8 mouse cellular contexts compared by ENCODE assay signal in genomic region chr2:9881611-9882023, GRCm38 (mm10). TPM values are rescaled to one million over a fixed set of nuclear protein-coding genes. Genes with fewer than 3 reads are reported as not detected.
DNase-seq lines count a peak whose midpoint lies in the region; ATAC-seq and TF ChIP-seq lines count a peak whose summit lies in the region.

No protein-coding gene starts in this region.

- no peak for TF ChIP-seq CTCF in kidney, postnatal 0 days (IDR thresholded peaks at IDR 0.05; ENCODE audit: low read depth)
- 0 out of 2 replicates have a peak, but pooled peaks have one; percentile 14 for TF ChIP-seq CTCF in intestine, postnatal 0 days (IDR thresholded peaks at IDR 0.05; ENCODE audit: low read depth)

- H3K36me3 ChIP-seq in kidney, postnatal 0 days (ENCODE audit: insufficient read depth, low read length): no peaks in the 10 kb centered on the region
- no peaks in the 10 kb centered on the region for H3K36me3 ChIP-seq in embryonic facial prominence, embryonic 11.5 days (replicated peaks; ENCODE audit: control insufficient read depth, insufficient read depth, low read depth, low read length)
- no peaks in the 10 kb centered on the region for H3K36me3 ChIP-seq in intestine, postnatal 0 days (ENCODE audit: control insufficient read depth, insufficient read depth)
- H3K36me3 ChIP-seq in neural tube, embryonic 15.5 days: no peaks in the 10 kb centered on the region

- peak overlapping the region; percentile 64 for H3K9ac ChIP-seq in kidney, postnatal 0 days (ENCODE audit: low read depth, low read length)
- H3K9ac ChIP-seq in embryonic facial prominence, embryonic 11.5 days (replicated peaks; ENCODE audit: low read length): peak overlapping the region; percentile 52
- no peak overlapping the region for H3K9ac ChIP-seq in intestine, postnatal 0 days (ENCODE audit: low read depth, low read length)
- no peak overlapping the region for H3K9ac ChIP-seq in neural tube, embryonic 15.5 days (replicated peaks)

- H3K4me3 ChIP-seq in kidney, postnatal 0 days (replicated peaks; ENCODE audit: low read depth, low read length): peak overlapping the region; percentile 57
- peak overlapping the region; percentile 28 for H3K4me3 ChIP-seq in embryonic facial prominence, embryonic 11.5 days (ENCODE audit: low read depth, low read length)
- peak overlapping the region; percentile 26; the same call in 1 of the 2 replicates for H3K4me3 ChIP-seq in intestine, postnatal 0 days (ENCODE audit: low read depth, low read length)
- H3K4me3 ChIP-seq in neural tube, embryonic 15.5 days (replicated peaks): peak overlapping the region; percentile 19

- H3K27me3 ChIP-seq in kidney, postnatal 0 days (ENCODE audit: insufficient read depth, low read length): peaks cover 41% of the 10 kb centered on the region; the same call in 1 of the 2 replicates
- H3K27me3 ChIP-seq in embryonic facial prominence, embryonic 11.5 days (ENCODE audit: control insufficient read depth, insufficient read depth, low read length): peaks cover 22% of the 10 kb centered on the region
- peaks cover 89% of the 10 kb centered on the region for H3K27me3 ChIP-seq in intestine, postnatal 0 days (replicated peaks; ENCODE audit: control insufficient read depth, insufficient read depth, low read length)
- H3K27me3 ChIP-seq in neural tube, embryonic 15.5 days (replicated peaks): peaks cover 75% of the 10 kb centered on the region

- H3K4me1 ChIP-seq in kidney, postnatal 0 days (replicated peaks; ENCODE audit: insufficient read depth, low read length): peaks cover 4% of the 10 kb centered on the region; the same call in 1 of the 2 replicates
- H3K4me1 ChIP-seq in embryonic facial prominence, embryonic 11.5 days (ENCODE audit: control insufficient read depth, insufficient read depth, low read length): peaks cover 8% of the 10 kb centered on the region
- H3K4me1 ChIP-seq in intestine, postnatal 0 days (replicated peaks; ENCODE audit: control insufficient read depth, insufficient read depth, low read length): no peaks in the 10 kb centered on the region
- peaks cover 40% of the 10 kb centered on the region for H3K4me1 ChIP-seq in neural tube, embryonic 15.5 days

- no peak for DNase-seq in kidney, postnatal 0 days (ENCODE audit: low spot score)
- no peak for DNase-seq in kidney, postnatal 36 days
- DNase-seq in embryonic facial prominence, embryonic 11.5 days (ENCODE audit: low spot score): peak; percentile 55
- no peak for DNase-seq in frontal cortex, adult 2 months (ENCODE audit: extremely low spot score in 1 of 2, low spot score in 1 of 2)

- no peaks in the 10 kb centered on the region for H3K9me3 ChIP-seq in kidney, postnatal 0 days (replicated peaks; ENCODE audit: low read length)
- H3K9me3 ChIP-seq in embryonic facial prominence, embryonic 11.5 days (replicated peaks; ENCODE audit: control insufficient read depth, low read length): no peaks in the 10 kb centered on the region
- no peaks in the 10 kb centered on the region for H3K9me3 ChIP-seq in intestine, postnatal 0 days (ENCODE audit: control insufficient read depth)
- H3K9me3 ChIP-seq in neural tube, embryonic 15.5 days (replicated peaks): no peaks in the 10 kb centered on the region

- 7% methylated on average over 13 of the region's 13 CpGs for WGBS in kidney, postnatal 0 days
- WGBS in embryonic facial prominence, embryonic 11.5 days: under 1% methylated on average over 13 of the region's 13 CpGs
- WGBS in intestine, postnatal 0 days: 6% methylated on average over 13 of the region's 13 CpGs
- WGBS in neural tube, embryonic 15.5 days: 2% methylated on average over 13 of the region's 13 CpGs

- peak overlapping the region; percentile 81 for H3K27ac ChIP-seq in kidney, postnatal 0 days
- peak overlapping the region; percentile 63 for H3K27ac ChIP-seq in embryonic facial prominence, embryonic 11.5 days (replicated peaks; ENCODE audit: low read depth, low read length)
- H3K27ac ChIP-seq in intestine, postnatal 0 days (ENCODE audit: low read depth, low read length): no peak overlapping the region
- H3K27ac ChIP-seq in neural tube, embryonic 15.5 days (replicated peaks): no peak overlapping the region

- no peak for ATAC-seq in kidney, postnatal 0 days (replicated peaks; ENCODE audit: low FRiP score, low read depth)
- ATAC-seq in embryonic facial prominence, embryonic 11.5 days (replicated peaks; ENCODE audit: insufficient number of reproducible peaks, low FRiP score, low TSS enrichment, low read depth): peak; percentile 3; the same call in 1 of the 2 replicates
- ATAC-seq in intestine, postnatal 0 days: no peak
- ATAC-seq in neural tube, embryonic 15.5 days (ENCODE audit: low FRiP score): peak; percentile 7; the same call in 1 of the 2 replicates
- ATAC-seq in erythroid progenitor cell, adult 5-6 weeks (replicated peaks; ENCODE audit: low FRiP score, poor library complexity, severe bottlenecking): no peak
- no peak for ATAC-seq in inflammation-experienced regulatory T-cells, adult 6 months

- H3K4me2 ChIP-seq in kidney, postnatal 0 days (ENCODE audit: low read length): peak overlapping the region; percentile 91
- peak overlapping the region; percentile 39 for H3K4me2 ChIP-seq in embryonic facial prominence, embryonic 11.5 days (ENCODE audit: low read depth, low read length)
- H3K4me2 ChIP-seq in intestine, postnatal 0 days (replicated peaks; ENCODE audit: low read depth): no peak overlapping the region; the same call in 1 of the 2 replicates
- peak overlapping the region; percentile 52 for H3K4me2 ChIP-seq in neural tube, embryonic 15.5 days

RNA-seq across cellular contexts. Expression of gene 4930412O13Rik, which starts 0.6 kb away (rescaled TPM):
- polyA plus RNA-seq in kidney, postnatal 0 days (2015; fragmentation: Nextera tagmentation; extraction: Ambion mirVana): 3.3 and 5.0 TPM in 2 replicates
- 1.0 and 1.7 TPM in 2 replicates for polyA plus RNA-seq in embryonic facial prominence, embryonic 11.5 days (2014; fragmentation: Nextera tagmentation; extraction: Ambion mirVana)
- polyA plus RNA-seq in intestine, postnatal 0 days (2015; fragmentation: Nextera tagmentation; extraction: Ambion mirVana): not detected in 2 replicates
- polyA plus RNA-seq in neural tube, embryonic 15.5 days (2015; fragmentation: Nextera tagmentation; extraction: Ambion mirVana): 0.23 TPM in 1 of 2 replicates, not detected in the other
- not detected in 2 replicates for total RNA-seq in erythroid progenitor cell, adult 5-6 weeks (2015; ENCODE audit: low replicate concordance)
- not detected in 2 replicates for total RNA-seq in erythroid progenitor cell, adult 5-6 weeks (2017; ENCODE audit: low replicate concordance)
- polyA plus RNA-seq in inflammation-experienced regulatory T-cells, adult 6 months (2017; shearing (Covaris generic)): not detected
- polyA plus RNA-seq in frontal cortex, adult 2 months (2012; rRNA removed): not detected in 2 replicates

RNA-seq across cellular contexts. Expression of gene 9230102O04Rik, which starts 7.7 kb away (rescaled TPM):
- polyA plus RNA-seq in kidney, postnatal 0 days (2015; fragmentation: Nextera tagmentation; extraction: Ambion mirVana): 12.5 and 18.7 TPM in 2 replicates
- 0.99 and 1.2 TPM in 2 replicates for polyA plus RNA-seq in embryonic facial prominence, embryonic 11.5 days (2014; fragmentation: Nextera tagmentation; extraction: Ambion mirVana)
- polyA plus RNA-seq in intestine, postnatal 0 days (2015; fragmentation: Nextera tagmentation; extraction: Ambion mirVana): not detected in 2 replicates
- 0.49 TPM in 1 of 2 replicates, not detected in the other for polyA plus RNA-seq in neural tube, embryonic 15.5 days (2015; fragmentation: Nextera tagmentation; extraction: Ambion mirVana)
- total RNA-seq in erythroid progenitor cell, adult 5-6 weeks (2015; ENCODE audit: low replicate concordance): not detected in 2 replicates
- not detected in 2 replicates for total RNA-seq in erythroid progenitor cell, adult 5-6 weeks (2017; ENCODE audit: low replicate concordance)
- 1 to 10 TPM in 2 of 3 experiments, not detected in 1; 1.5 to 1.6 TPM for polyA plus RNA-seq in inflammation-experienced regulatory T-cells, adult 6 months (2017; shearing (Covaris generic))
- polyA plus RNA-seq in frontal cortex, adult 2 months (2012; rRNA removed): not detected in 2 replicates

RNA-seq across cellular contexts. Expression of gene Gata3, which starts 8.2 kb away (rescaled TPM):
- 95.1 and 99.1 TPM in 2 replicates for polyA plus RNA-seq in kidney, postnatal 0 days (2015; fragmentation: Nextera tagmentation; extraction: Ambion mirVana)
- polyA plus RNA-seq in embryonic facial prominence, embryonic 11.5 days (2014; fragmentation: Nextera tagmentation; extraction: Ambion mirVana): 17.4 and 22.7 TPM in 2 replicates
- 0.59 and 0.61 TPM in 2 replicates for polyA plus RNA-seq in intestine, postnatal 0 days (2015; fragmentation: Nextera tagmentation; extraction: Ambion mirVana)
- polyA plus RNA-seq in neural tube, embryonic 15.5 days (2015; fragmentation: Nextera tagmentation; extraction: Ambion mirVana): 15.6 and 16.0 TPM in 2 replicates
- total RNA-seq in erythroid progenitor cell, adult 5-6 weeks (2015; ENCODE audit: low replicate concordance): 3.6 and 28.5 TPM in 2 replicates
- 0.08 TPM in 1 of 2 replicates, not detected in the other for total RNA-seq in erythroid progenitor cell, adult 5-6 weeks (2017; ENCODE audit: low replicate concordance)
- 100 to 1,000 TPM; 131 to 148 (median 135) TPM for polyA plus RNA-seq in inflammation-experienced regulatory T-cells, adult 6 months (2017; shearing (Covaris generic))
- polyA plus RNA-seq in frontal cortex, adult 2 months (2012; rRNA removed): 0.19 TPM in 1 of 2 replicates, not detected in the other

Comparison
In these comparisons a context has a peak if more than half of its experiments do, and no peak if none do; other contexts are left out.
1. ATAC-seq: peak in embryonic facial prominence, embryonic 11.5 days (single experiment) and neural tube, embryonic 15.5 days (single experiment); none in kidney, postnatal 0 days (single experiment), intestine, postnatal 0 days (single experiment), erythroid progenitor cell, adult 5-6 weeks (single experiment) and inflammation-experienced regulatory T-cells, adult 6 months (single experiment).
2. H3K27ac ChIP-seq: peak in kidney, postnatal 0 days (single experiment) and embryonic facial prominence, embryonic 11.5 days (single experiment); none in intestine, postnatal 0 days (single experiment) and neural tube, embryonic 15.5 days (single experiment).
3. H3K9ac ChIP-seq: peak in kidney, postnatal 0 days (single experiment) and embryonic facial prominence, embryonic 11.5 days (single experiment); none in intestine, postnatal 0 days (single experiment) and neural tube, embryonic 15.5 days (single experiment).
4. RNA of gene Gata3, which starts 8.2 kb away (polyA plus RNA-seq): 131 to 148 TPM in inflammation-experienced regulatory T-cells, adult 6 months, 95.1 to 99.1 TPM in kidney, postnatal 0 days, 17.4 to 22.7 TPM in embryonic facial prominence, embryonic 11.5 days and 15.6 to 16.0 TPM in neural tube, embryonic 15.5 days; 0.59 to 0.61 TPM in intestine, postnatal 0 days and 0.19 TPM in frontal cortex, adult 2 months; every median in the first group is over 10 times any median in the second.
5. Peak in every context shown above with its lines, with median percentiles within 50 percentile points of each other: H3K4me3 ChIP-seq.